Mouse (Mus musculus) adrenal gland, postnatal 14 days (tissue): ENCODE measurements around the gene Lrrc4b. TPM values are rescaled to one million over a fixed set of nuclear protein-coding genes. Genes with fewer than 3 reads are reported as not detected.

Source experiments
- DNase-seq: peaks from one replicate; pipeline ENCODE4 v3.0.0; 2021; ENCODE audit warnings: mixed read lengths
- long read RNA-seq, 2 experiments: library from polyadenylated mRNA; stranded (forward); transcript quantifications; one replicate each; pipeline ENCODE4 v2.0.0; 2021
- total RNA-seq: library from RNA; stranded (reverse); gene quantifications from 2 replicates; pipeline ENCODE4 v1.2.3, GENCODE M21; 2021

Gene Lrrc4b
- 6.1 and 7.7 TPM in 2 replicates for total RNA-seq
- long read RNA-seq, experiment 1, partial matches to known transcripts: 6 of 9 reads
- long read RNA-seq, experiment 1, other reads (novel, unspliced or antisense): 2 of 9 reads
- long read RNA-seq, experiment 2, partial matches to known transcripts: 1 of 7 reads
- long read RNA-seq, experiment 2, other reads (novel, unspliced or antisense): 5 of 7 reads

DNA sequence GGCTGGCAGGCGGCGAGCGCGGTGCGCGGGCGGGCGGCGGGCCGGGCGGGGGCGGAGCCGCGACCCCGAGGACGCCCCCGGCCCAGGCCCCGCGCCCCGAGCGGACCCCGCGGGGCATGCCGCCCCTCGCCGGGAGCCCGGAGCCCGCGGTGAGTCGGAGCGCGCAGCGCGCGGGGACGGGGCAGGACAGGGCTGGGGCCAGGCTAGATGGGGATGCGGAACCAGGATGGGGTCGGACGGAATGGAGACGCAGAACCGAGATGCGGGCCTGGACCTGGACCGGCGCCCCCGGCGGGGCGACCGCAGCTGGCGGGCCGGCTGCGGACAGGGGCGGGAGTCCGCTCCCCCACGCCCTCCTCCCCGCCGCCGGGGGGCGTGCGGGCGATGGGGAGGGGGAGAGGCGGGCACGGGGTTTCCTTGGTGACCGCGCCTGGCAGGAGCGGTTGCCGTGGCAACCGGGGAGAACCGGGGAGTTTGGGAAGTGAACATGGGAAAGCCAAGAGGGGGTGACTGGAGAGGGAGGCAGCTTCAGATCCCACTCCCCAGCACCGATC lies at the start of gene Lrrc4b:
Gene Lrrc4b (plus strand): TSS at position 51 of the 554 bp plus-strand sequence.
- DNase-seq: peak; percentile 17

- no peak for DNase-seq
These were observed 46.3 kb upstream of the Lrrc4b start for GRCm38 (mm10) chr7:44382541-44382940.

GRCm38 (mm10) chr7:44383980-44384715 lies 44.7 kb upstream of the Lrrc4b start, which contains the start of gene Syt3:
TSS of gene Syt3 (plus strand) at chr7:44384102.
- DNase-seq: peak; percentile 73

GRCm38 (mm10) chr7:44384716-44385059 lies 44.1 kb upstream of the Lrrc4b start:
- no peak for DNase-seq

DNA sequence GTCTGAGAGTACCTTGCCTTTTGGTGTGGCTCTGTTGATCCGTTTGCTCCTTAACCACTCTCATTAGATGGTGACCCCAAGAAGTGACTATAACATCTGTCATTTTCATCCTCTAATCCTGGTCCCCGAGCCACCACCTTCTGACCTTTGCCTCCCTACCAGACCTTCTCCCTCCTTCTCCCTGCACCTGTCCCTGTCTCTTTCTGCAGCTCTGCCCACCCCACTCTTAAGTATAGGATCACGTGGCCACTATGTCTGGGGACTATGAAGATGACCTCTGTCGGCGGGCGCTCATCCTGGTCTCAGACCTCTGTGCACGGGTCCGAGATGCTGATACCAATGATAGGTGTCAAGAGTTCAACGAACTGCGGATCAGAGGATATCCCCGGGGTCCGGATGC lies 43.1 kb upstream of the Lrrc4b start, which contains the start of gene 1700008O03Rik:
Gene 1700008O03Rik (minus strand): TSS at position 101 of the 400 bp plus-strand sequence.
- DNase-seq: no peak

DNA sequence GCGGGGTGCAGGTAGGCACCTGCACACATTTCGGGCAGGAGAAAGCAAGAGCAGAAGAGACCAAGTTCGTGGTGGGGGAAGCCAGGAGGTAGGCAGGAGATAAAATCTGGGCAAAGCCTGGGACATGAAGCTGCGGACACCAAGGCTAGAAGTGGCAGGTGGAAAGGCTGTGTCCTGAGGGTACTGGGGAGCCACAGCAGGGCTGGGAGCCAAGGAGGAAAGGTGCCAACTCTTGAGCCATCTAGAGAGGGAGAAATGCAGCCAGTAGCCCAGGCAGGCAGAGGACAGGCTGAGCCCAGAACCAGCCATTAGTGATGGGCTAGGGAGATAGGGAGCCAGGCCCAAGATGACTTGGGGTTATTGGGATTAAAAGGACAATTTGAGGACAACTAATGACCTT lies 37.0 kb upstream of the Lrrc4b start:
- DNase-seq: peak; percentile 40

- no peak for DNase-seq
These were observed 36.5 kb upstream of the Lrrc4b start for GRCm38 (mm10) chr7:44392341-44392740.

DNA sequence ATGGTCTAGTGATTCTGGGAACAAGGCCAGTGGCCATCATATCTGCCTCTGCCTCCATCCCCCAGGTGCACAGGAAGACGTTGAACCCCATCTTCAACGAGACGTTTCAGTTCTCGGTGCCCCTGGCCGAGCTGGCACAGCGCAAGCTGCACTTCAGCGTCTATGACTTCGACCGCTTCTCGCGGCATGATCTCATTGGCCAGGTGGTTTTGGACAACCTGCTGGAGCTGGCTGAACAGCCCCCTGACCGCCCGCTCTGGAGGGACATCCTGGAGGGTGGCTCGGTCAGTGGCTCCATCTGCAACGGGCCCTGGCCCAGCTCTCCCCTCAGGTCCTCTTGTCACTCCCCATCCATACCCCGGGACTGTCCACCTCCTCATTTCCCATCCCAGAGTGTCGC lies 35.5 kb upstream of the Lrrc4b start:
- DNase-seq: no peak

GRCm38 (mm10) chr7:44398570-44398969 lies 30.2 kb upstream of the Lrrc4b start:
- DNase-seq: peak; percentile 73

GRCm38 (mm10) chr7:44401673-44402072 lies 27.1 kb upstream of the Lrrc4b start:
- DNase-seq: no peak

- peak; percentile 95 for DNase-seq
These were observed 23.3 kb upstream of the Lrrc4b start for GRCm38 (mm10) chr7:44405346-44406014.

GRCm38 (mm10) chr7:44406015-44406355 lies 22.8 kb upstream of the Lrrc4b start:
- no peak for DNase-seq

GRCm38 (mm10) chr7:44411144-44411543 lies 17.7 kb upstream of the Lrrc4b start:
- no peak for DNase-seq

GRCm38 (mm10) chr7:44413307-44413706 lies 15.5 kb upstream of the Lrrc4b start:
- no peak for DNase-seq

- no peak for DNase-seq
These were observed 1.2 kb upstream of the Lrrc4b start for GRCm38 (mm10) chr7:44427666-44428065.

GRCm38 (mm10) chr7:44428171-44428950 lies 457 bp upstream of the Lrrc4b start:
- DNase-seq: peak; percentile 11

DNA sequence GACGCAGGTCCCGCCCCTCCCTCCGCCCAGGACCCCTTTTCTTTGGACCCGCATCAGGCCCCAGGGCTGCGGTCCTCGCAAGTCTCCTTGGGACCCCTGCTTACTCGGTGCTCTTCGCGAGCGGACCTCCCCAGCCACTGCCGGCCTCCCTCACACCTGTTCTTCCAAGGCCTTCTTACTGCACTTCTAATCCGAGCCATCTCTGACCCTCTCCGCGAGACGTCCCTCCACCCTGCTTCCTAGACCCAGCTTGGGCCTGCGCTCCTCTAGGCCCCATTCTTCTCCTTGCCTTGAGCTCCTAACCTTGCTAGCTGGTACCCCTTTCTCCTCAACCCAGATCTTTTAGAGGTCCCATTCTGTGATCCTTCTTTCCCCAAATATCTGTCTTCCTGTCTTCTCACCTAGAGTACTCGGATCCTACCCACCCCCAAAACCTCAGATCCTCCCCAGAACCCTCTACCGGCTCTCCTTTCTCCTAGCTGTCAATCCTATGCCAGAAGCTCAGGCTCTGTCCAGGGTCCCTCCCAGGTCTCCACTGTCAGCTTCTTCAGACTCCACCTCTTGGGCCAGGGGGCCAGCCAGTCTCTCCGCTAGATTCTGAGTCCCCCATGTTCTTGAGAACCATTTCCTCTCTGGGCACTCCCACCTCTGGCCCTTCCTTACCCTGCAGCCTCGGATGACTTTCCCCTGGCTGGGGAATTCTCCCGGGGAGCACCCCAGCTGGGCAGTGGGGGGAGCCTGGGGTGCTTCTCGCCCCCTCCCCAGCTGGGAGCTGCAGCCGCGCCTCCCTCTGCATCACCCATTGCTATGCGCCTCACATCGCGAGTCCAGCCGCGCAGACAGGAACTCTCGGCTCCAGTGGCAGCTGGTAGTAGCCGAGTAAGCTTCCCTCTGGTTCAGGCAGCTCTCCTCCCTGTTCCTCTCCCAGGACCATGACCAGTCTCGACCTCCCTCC lies 993 bp downstream of the Lrrc4b start:
- DNase-seq: no peak

GRCm38 (mm10) chr7:44432550-44432949 lies 3.7 kb downstream of the Lrrc4b start:
- no peak for DNase-seq

GRCm38 (mm10) chr7:44433371-44433770 lies 4.6 kb downstream of the Lrrc4b start:
- DNase-seq: peak; percentile 15

DNA sequence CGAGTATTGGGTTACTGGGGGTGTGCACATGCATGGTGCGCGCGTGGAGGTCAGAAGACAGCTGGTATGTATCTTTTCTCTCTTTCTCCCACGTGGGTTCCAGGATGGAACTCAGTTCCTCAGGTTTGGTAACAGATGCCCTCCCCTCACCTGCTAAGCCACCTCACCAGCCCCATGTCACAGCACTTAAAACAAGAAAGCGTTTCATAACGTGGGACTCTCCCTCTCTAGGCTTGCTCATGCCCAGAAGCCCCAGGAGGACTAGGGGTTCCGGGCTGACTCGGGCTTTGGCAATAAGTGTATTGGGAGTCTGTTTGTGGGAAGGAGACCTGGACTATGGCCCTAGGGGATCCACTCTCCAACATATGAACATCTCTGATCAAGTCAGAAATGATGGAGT lies 5.3 kb downstream of the Lrrc4b start:
- DNase-seq: no peak

DNA sequence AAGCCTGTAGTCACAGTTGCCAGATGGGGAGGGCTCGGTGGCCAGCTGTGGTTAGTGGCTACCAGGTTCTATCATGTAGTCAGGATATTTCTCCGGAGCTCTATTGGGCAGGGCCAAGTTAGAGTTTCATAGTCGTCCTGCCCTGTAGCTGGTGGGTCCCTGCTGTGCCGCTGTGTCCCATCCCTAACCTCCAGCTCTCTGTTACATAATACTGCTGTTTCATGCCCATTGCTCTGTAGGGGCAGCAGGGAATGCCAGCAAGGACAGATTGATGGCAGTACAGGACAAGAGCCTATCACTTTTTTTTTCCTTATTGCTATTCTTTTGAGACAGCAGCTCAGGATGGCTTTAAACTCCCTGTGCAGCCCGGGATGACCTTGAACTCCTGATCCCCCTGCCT lies 7.0 kb downstream of the Lrrc4b start:
- no peak for DNase-seq
